Mouse (Mus musculus): Measurements from ENCODE around the gene Tgfbr3l. TPM values are rescaled to one million over a fixed set of nuclear protein-coding genes. Genes with fewer than 3 reads are reported as not detected.
A peak's percentile ranks its signal among the peaks of the same experiment; 100 is the strongest.

Tgfbr3l gene
- polyA plus RNA-seq (2015; fragmentation: Nextera tagmentation; extraction: Ambion mirVana), result 3.0 and 4.9 TPM in 2 replicates

DNA sequence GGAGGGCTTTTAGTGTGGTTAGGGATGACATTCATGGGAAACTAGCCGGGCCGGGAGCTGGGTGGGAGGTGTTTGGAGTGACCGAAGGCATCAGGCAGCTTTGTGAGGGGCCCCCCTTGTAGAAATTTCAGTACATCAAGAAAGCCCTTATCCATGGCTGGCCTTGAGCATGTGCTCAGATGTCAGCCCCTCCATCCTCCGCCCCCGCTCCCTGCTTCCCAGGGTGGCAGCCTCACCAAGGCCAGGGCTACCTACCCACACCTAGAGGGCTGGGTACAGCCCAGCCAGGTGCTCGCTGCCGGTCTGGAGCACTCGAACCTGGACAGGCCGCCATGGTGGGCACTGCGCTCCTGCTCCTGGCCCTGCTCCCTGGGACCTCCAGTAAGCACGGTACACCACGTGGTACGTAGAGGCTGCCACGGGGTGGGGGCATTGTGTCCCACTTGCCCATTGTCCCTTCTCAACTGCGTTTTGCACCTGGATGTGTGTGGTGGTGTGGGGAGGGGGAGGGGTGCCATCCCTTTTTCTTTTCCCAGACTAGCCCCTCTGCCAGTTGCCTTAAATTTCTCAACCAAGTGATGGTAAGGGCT is at the start of gene Tgfbr3l:
TSS of gene Tgfbr3l (plus strand) at position 264 of the 590 bp plus-strand sequence.
- no peak for ATAC-seq (ENCODE audit: insufficient read depth, low FRiP score)
- peaks cover 28% of the 10 kb centered on the region for H3K36me3 ChIP-seq (ENCODE audit: control insufficient read depth, insufficient read depth, low read length)
- WGBS, result 74% methylated on average over 15 of the region's 15 CpGs
- no peak within 1 kb of the TSS for H3K4me2 ChIP-seq (ENCODE audit: low read depth, low read length)
- H3K27me3 ChIP-seq (ENCODE audit: control insufficient read depth, insufficient read depth, low read length), result no peaks in the 10 kb centered on the region
- H3K27ac ChIP-seq (ENCODE audit: low read length), result no peak within 1 kb of the TSS
- H3K4me1 ChIP-seq (ENCODE audit: control insufficient read depth, insufficient read depth, low read length), result peaks cover 4% of the 10 kb centered on the region
- no peak within 1 kb of the TSS; the same call in 1 of the 2 replicates for H3K9ac ChIP-seq (ENCODE audit: low read length)
- H3K4me3 ChIP-seq (replicated peaks; ENCODE audit: low read length), result no peak within 1 kb of the TSS
- no peaks in the 10 kb centered on the region for H3K9me3 ChIP-seq (replicated peaks; ENCODE audit: control insufficient read depth, low read length)

GRCm38 (mm10) chr8:4201321-4201720 is 46.7 kb upstream of the Tgfbr3l start:
- H3K27ac ChIP-seq (ENCODE audit: low read length), result no peak overlapping the region
- H3K9ac ChIP-seq (ENCODE audit: low read length), result no peak overlapping the region
- H3K4me2 ChIP-seq (ENCODE audit: low read depth, low read length), result no peak overlapping the region
- ATAC-seq (ENCODE audit: insufficient read depth, low FRiP score), result no peak
- 70% methylated on average over 2 of the region's 2 CpGs for WGBS
- no peaks in the 10 kb centered on the region for H3K9me3 ChIP-seq (replicated peaks; ENCODE audit: control insufficient read depth, low read length)
- H3K4me1 ChIP-seq (ENCODE audit: control insufficient read depth, insufficient read depth, low read length), result peaks cover 2% of the 10 kb centered on the region; the same call in 1 of the 2 replicates
- no peak overlapping the region for H3K4me3 ChIP-seq (replicated peaks; ENCODE audit: low read length)
- H3K36me3 ChIP-seq (ENCODE audit: control insufficient read depth, insufficient read depth, low read length), result no peaks in the 10 kb centered on the region
- peaks cover 7% of the 10 kb centered on the region; the same call in 1 of the 2 replicates for H3K27me3 ChIP-seq (ENCODE audit: control insufficient read depth, insufficient read depth, low read length)

DNA sequence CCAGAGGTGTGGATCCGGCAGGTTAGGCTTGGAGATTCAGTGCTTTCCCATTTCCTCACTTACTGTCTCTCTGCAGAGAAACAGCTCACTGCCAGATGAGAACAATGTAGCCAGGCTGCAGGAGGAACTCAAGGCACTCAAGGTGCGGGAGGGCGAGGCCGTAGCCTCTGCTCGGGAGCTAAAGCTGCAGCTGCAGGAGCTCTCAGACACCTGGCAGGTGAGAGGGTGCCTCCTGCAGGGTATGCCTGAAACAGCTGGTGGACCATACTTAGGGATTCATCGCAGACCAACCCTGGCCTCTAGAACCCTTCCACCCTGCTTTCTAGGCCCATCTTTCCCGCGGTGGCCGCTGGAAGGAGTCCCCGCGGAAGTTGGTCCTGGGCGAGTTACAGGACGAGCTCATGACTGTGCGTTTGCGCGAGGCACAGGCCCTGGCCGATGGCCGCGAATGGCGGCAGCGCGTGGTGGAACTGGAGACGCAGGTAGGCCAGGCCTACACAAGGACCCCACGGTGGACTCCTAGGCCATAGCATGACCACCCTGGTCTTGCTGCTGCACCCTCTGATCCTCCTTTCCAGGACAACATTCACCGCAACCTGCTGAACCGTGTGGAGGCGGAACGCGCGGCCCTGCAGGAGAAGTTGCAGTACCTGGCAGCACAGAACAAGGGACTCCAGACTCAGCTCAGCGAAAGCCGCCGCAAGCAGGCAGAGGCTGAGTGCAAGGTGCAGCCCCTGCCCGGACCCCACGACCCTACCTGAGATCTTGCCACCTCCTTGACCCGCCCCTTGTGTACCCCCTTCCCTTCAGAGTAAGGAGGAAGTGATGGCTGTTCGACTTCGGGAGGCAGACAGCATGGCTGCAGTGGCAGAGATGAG is 42.5 kb upstream of the Tgfbr3l start:
- H3K9ac ChIP-seq (ENCODE audit: low read length), result peak overlapping the region; percentile 43
- ATAC-seq (ENCODE audit: insufficient read depth, low FRiP score), result no peak
- peak overlapping the region; percentile 32 for H3K4me2 ChIP-seq (ENCODE audit: low read depth, low read length)
- H3K27me3 ChIP-seq (ENCODE audit: control insufficient read depth, insufficient read depth, low read length), result peaks cover 7% of the 10 kb centered on the region; the same call in 1 of the 2 replicates
- H3K4me3 ChIP-seq (replicated peaks; ENCODE audit: low read length), result peak overlapping the region; percentile 12; the same call in 1 of the 2 replicates
- H3K4me1 ChIP-seq (ENCODE audit: control insufficient read depth, insufficient read depth, low read length), result peaks cover 10% of the 10 kb centered on the region
- WGBS, result 39% methylated on average over 38 of the region's 38 CpGs
- 0 out of 2 replicates have a peak, but pooled peaks cover 5% of the 10 kb centered on the region for H3K9me3 ChIP-seq (replicated peaks; ENCODE audit: control insufficient read depth, low read length)
- no peak overlapping the region for H3K27ac ChIP-seq (ENCODE audit: low read length)
- H3K36me3 ChIP-seq (ENCODE audit: control insufficient read depth, insufficient read depth, low read length), result 0 out of 2 replicates have a peak, but pooled peaks cover 6% of the 10 kb centered on the region

- Histone ChIP-seq H3K9me3 (replicated peaks; ENCODE audit: control insufficient read depth, low read length) (0 out of 2 replicates have a peak, but pooled peaks cover 5% of the 10 kb centered on the region), H3K4me2 (ENCODE audit: low read depth, low read length) (peak overlapping the region; percentile 32), H3K36me3 (ENCODE audit: control insufficient read depth, insufficient read depth, low read length) (0 out of 2 replicates have a peak, but pooled peaks cover 6% of the 10 kb centered on the region), H3K9ac (ENCODE audit: low read length) (peak overlapping the region; percentile 43), H3K4me3 (replicated peaks; ENCODE audit: low read length) (peak overlapping the region; percentile 12; the same call in 1 of the 2 replicates), H3K27ac (ENCODE audit: low read length) (no peak overlapping the region; the same call in 1 of the 2 replicates), H3K4me1 (ENCODE audit: control insufficient read depth, insufficient read depth, low read length) (peaks cover 10% of the 10 kb centered on the region), H3K27me3 (ENCODE audit: control insufficient read depth, insufficient read depth, low read length) (peaks cover 7% of the 10 kb centered on the region; the same call in 1 of the 2 replicates)
- 24% methylated on average over 44 of the region's 44 CpGs for WGBS
- peak; percentile 48; the same call in 1 of the 2 replicates for ATAC-seq (ENCODE audit: insufficient read depth, low FRiP score)
These were observed 41.6 kb upstream of the Tgfbr3l start for GRCm38 (mm10) chr8:4206182-4207015.

DNA sequence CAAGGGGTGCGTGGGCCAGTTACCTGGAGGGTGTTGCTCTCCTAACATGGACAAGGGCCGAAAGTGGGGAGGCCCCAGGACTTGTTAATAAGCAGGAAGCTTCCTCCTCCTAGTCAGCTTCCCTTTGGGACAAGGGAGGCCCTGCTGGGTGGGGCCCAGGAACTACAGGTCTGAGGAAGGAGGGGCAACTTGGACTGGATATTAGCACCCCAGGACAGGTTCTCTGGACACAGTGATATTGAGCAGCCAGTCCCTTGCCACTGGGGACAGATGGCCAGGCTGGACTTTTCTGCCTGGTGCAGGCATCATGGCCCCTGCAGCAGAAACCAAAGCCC is 41.0 kb upstream of the Tgfbr3l start:
- ATAC-seq (ENCODE audit: insufficient read depth, low FRiP score), result peak; percentile 30; the same call in 1 of the 2 replicates
- H3K4me3 ChIP-seq (replicated peaks; ENCODE audit: low read length), result 0 out of 2 replicates have a peak overlapping the region, but pooled peaks have one; percentile 12
- peaks cover 10% of the 10 kb centered on the region for H3K4me1 ChIP-seq (ENCODE audit: control insufficient read depth, insufficient read depth, low read length)
- peaks cover 7% of the 10 kb centered on the region; the same call in 1 of the 2 replicates for H3K27me3 ChIP-seq (ENCODE audit: control insufficient read depth, insufficient read depth, low read length)
- WGBS, result 54% methylated on average over 2 of the region's 2 CpGs
- H3K9ac ChIP-seq (ENCODE audit: low read length), result no peak overlapping the region
- H3K27ac ChIP-seq (ENCODE audit: low read length), result no peak overlapping the region; the same call in 1 of the 2 replicates
- 0 out of 2 replicates have a peak, but pooled peaks cover 5% of the 10 kb centered on the region for H3K9me3 ChIP-seq (replicated peaks; ENCODE audit: control insufficient read depth, low read length)
- H3K4me2 ChIP-seq (ENCODE audit: low read depth, low read length), result no peak overlapping the region
- H3K36me3 ChIP-seq (ENCODE audit: control insufficient read depth, insufficient read depth, low read length), result 0 out of 2 replicates have a peak, but pooled peaks cover 6% of the 10 kb centered on the region

DNA sequence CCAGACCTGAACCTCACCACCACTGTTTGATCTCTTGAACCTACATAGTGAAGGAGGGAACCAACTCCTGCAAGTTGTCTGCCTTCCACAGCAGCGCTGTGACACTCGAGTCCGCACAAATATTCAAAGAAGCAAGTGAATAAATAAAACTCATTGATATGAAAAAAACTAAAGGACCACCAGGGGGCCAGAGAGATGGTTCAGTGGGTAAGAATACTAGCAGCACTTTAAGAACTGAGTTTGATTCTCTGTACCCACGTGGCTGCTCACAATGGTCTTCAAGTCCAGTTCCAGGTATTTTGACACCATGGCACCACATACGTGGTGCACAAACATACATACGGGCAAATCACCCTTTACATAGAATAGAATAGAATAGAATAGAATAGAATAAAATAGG is 36.9 kb upstream of the Tgfbr3l start:
- no peak overlapping the region for H3K27ac ChIP-seq (ENCODE audit: low read length)
- peaks cover 24% of the 10 kb centered on the region for H3K4me1 ChIP-seq (ENCODE audit: control insufficient read depth, insufficient read depth, low read length)
- 0 out of 2 replicates have a peak, but pooled peaks cover 5% of the 10 kb centered on the region for H3K9me3 ChIP-seq (replicated peaks; ENCODE audit: control insufficient read depth, low read length)
- no peak overlapping the region for H3K9ac ChIP-seq (ENCODE audit: low read length)
- 0 out of 2 replicates have a peak, but pooled peaks cover 6% of the 10 kb centered on the region for H3K36me3 ChIP-seq (ENCODE audit: control insufficient read depth, insufficient read depth, low read length)
- WGBS, result 75% methylated on average over 6 of the region's 6 CpGs
- no peak for ATAC-seq (ENCODE audit: insufficient read depth, low FRiP score)
- 0 out of 2 replicates have a peak, but pooled peaks cover 4% of the 10 kb centered on the region for H3K27me3 ChIP-seq (ENCODE audit: control insufficient read depth, insufficient read depth, low read length)
- H3K4me2 ChIP-seq (ENCODE audit: low read depth, low read length), result no peak overlapping the region
- no peak overlapping the region for H3K4me3 ChIP-seq (replicated peaks; ENCODE audit: low read length)

DNA sequence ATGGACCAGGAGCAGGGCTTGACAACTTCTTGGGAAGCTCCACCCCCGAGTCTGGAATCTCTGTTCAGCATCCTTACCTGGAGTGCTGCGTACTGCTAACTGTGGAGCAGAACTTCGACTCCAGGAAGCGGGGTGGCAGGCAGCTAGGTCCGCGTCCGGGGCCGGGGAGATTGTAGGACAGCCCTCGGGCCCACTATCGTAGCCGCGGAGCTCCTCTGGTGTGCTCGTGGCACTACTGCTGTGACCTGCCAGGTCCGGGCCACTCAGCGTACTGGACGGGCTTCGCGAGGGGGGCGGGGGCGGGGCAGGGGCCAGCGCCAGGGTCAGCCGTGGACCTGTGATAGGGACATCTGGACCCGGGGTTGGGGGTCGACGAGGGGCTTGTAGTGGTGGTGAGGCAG is 35.2 kb upstream of the Tgfbr3l start:
- Histone ChIP-seq H3K9ac (ENCODE audit: low read length) (peak overlapping the region; percentile 71), H3K27me3 (ENCODE audit: control insufficient read depth, insufficient read depth, low read length) (peaks cover 16% of the 10 kb centered on the region; the same call in 1 of the 2 replicates), H3K27ac (ENCODE audit: low read length) (peak overlapping the region; percentile 33), H3K4me2 (ENCODE audit: low read depth, low read length) (peak overlapping the region; percentile 96), H3K4me1 (ENCODE audit: control insufficient read depth, insufficient read depth, low read length) (peaks cover 14% of the 10 kb centered on the region), H3K4me3 (replicated peaks; ENCODE audit: low read length) (peak overlapping the region; percentile 49), H3K36me3 (ENCODE audit: control insufficient read depth, insufficient read depth, low read length) (0 out of 2 replicates have a peak, but pooled peaks cover 6% of the 10 kb centered on the region), H3K9me3 (replicated peaks; ENCODE audit: control insufficient read depth, low read length) (0 out of 2 replicates have a peak, but pooled peaks cover 5% of the 10 kb centered on the region)
- under 1% methylated on average over 25 of the region's 25 CpGs for WGBS
- peak; percentile 8 for ATAC-seq (ENCODE audit: insufficient read depth, low FRiP score)

All from stomach, embryonic 16.5 days (tissue).